Mouse (Mus musculus): ENCODE data around the gene Atp4a. TPM values are rescaled to one million over a fixed set of nuclear protein-coding genes. Genes with fewer than 3 reads are reported as not detected.

The Atp4a gene
- total RNA-seq, 1 experiment, result 1.4 TPM

- no peak overlapping the region for H3K4me3 ChIP-seq (ENCODE audit: insufficient read depth in 1 of 2, low read depth in 1 of 2, low read length in 2 of 2, poor library complexity in 1 of 2, severe bottlenecking in 1 of 2)
- no peak for DNase-seq (ENCODE audit: low read depth, low spot score)
- in situ Hi-C loops (cut with MboI; ENCODE audit: low sequenced_read_pairs in 2 of 2, unreplicated experiment in 2 of 2), result no loop called here
- TF ChIP-seq HCFC1 (IDR thresholded peaks at IDR 0.05; ENCODE audit: borderline replicate concordance, insufficient read depth, low read length) (no peak), ZNF384 (IDR thresholded peaks at IDR 0.05; ENCODE audit: low read depth, low read length) (no peak), CHD2 (IDR thresholded peaks at IDR 0.05; ENCODE audit: low read depth, low read length) (no peak), MAFK (IDR thresholded peaks at IDR 0.05; ENCODE audit: insufficient read depth, low read depth, low read length) (no peak)
- no peaks in the 10 kb centered on the region for H3K36me3 ChIP-seq (ENCODE audit: control insufficient read depth, insufficient read depth, low read length, poor library complexity, severe bottlenecking)
- H3K4me1 ChIP-seq (ENCODE audit: control insufficient read depth in 2 of 2, insufficient read depth in 2 of 2, low read length in 2 of 2, poor library complexity in 1 of 2), result peaks cover 2 to 12% of the 10 kb centered on the region in 2 experiments; a peak in 2 of 4 replicates
- no peaks in the 10 kb centered on the region for H3K9me3 ChIP-seq (ENCODE audit: control insufficient read depth, insufficient read depth, low read depth, low read length)
- H3K9ac ChIP-seq (ENCODE audit: insufficient read depth, low read depth, low read length, poor library complexity, severe bottlenecking), result no peak overlapping the region
- no peak overlapping the region for H3K27ac ChIP-seq (ENCODE audit: insufficient read depth, low read depth, low read length, poor library complexity, severe bottlenecking)
Measured at GRCm38 (mm10) chr7:30749824-30750606, 38.0 kb downstream of the Atp4a start.

DNA sequence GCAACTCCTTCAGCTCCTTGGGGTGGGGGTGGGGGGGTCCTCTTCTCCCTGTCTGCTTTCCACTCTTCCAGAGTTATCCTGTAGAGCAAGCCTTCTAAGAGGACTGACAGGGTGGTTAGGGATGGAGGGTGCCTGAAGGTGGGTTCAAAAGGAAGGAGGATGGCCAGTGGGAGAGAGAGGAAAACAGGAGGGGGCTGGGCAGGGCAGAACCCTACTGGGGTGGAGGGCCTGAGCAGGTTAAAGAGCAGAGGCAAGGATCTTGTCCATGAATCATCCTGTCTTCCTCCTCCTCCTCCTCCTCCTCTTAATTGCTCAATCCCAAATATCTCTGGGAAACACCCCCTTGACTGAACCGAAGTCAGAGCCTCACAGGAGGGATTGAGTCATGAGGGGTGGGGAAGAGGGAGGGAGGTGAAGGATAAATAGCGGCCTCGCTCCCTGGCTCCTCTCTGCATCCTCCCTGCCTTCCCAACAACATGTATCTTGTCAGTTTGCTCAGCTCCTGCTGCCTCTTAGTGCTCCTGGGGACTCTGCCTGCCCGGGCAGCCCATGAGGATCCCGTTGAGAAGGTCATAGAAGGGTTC, 39.2 kb downstream of the Atp4a start, which contains the start of gene Sbsn:
Gene Sbsn (plus strand): TSS at position 386 of the 584 bp plus-strand sequence.
- in situ Hi-C loops (cut with MboI; ENCODE audit: low sequenced_read_pairs in 2 of 2, unreplicated experiment in 2 of 2), result no loop called here
- TF ChIP-seq CHD2 (IDR thresholded peaks at IDR 0.05; ENCODE audit: low read depth, low read length) (no peak), ZNF384 (IDR thresholded peaks at IDR 0.05; ENCODE audit: low read depth, low read length) (no peak), MAFK (IDR thresholded peaks at IDR 0.05; ENCODE audit: insufficient read depth, low read depth, low read length) (no peak), ZC3H11A (IDR thresholded peaks at IDR 0.05; ENCODE audit: borderline replicate concordance, low read depth, low read length) (no peak), HCFC1 (IDR thresholded peaks at IDR 0.05; ENCODE audit: borderline replicate concordance, insufficient read depth, low read length) (no peak)
- no peak within 1 kb of the TSS for H3K9ac ChIP-seq (ENCODE audit: insufficient read depth, low read depth, low read length, poor library complexity, severe bottlenecking)
- no peak within 1 kb of the TSS for H3K27ac ChIP-seq (ENCODE audit: insufficient read depth, low read depth, low read length, poor library complexity, severe bottlenecking)
- H3K9me3 ChIP-seq (ENCODE audit: control insufficient read depth, insufficient read depth, low read depth, low read length), result no peaks in the 10 kb centered on the region
- peaks cover 2 to 12% of the 10 kb centered on the region in 2 experiments; a peak in 2 of 4 replicates for H3K4me1 ChIP-seq (ENCODE audit: control insufficient read depth in 2 of 2, insufficient read depth in 2 of 2, low read length in 2 of 2, poor library complexity in 1 of 2)
- no peaks in the 10 kb centered on the region for H3K36me3 ChIP-seq (ENCODE audit: control insufficient read depth, insufficient read depth, low read length, poor library complexity, severe bottlenecking)
- no peak within 1 kb of the TSS for H3K4me3 ChIP-seq (ENCODE audit: insufficient read depth in 1 of 2, low read depth in 1 of 2, low read length in 2 of 2, poor library complexity in 1 of 2, severe bottlenecking in 1 of 2)
- DNase-seq (ENCODE audit: low read depth, low spot score), result no peak

DNA sequence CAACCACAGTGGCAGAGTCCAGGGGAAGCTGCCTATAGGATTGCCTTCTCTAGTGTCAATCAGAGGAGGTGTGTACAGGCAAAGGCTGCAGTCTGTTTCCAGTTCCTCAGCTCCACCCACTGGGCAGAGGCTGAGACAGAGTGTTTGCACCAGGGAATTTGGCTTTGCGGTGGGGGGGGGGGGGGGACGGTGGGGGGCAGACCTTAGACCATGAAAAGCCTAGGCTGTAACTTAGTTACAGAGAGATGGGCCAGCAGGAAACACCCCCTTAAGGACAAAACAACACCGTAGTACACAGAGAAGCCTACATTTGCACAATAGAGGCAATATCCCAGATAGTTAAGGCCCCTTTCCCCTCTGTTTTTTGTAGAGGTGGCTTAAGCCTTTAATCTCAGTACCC, 45.0 kb downstream of the Atp4a start:
- TF ChIP-seq MAFK (IDR thresholded peaks at IDR 0.05; ENCODE audit: insufficient read depth, low read depth, low read length) (no peak), CHD2 (IDR thresholded peaks at IDR 0.05; ENCODE audit: low read depth, low read length) (no peak), ZC3H11A (IDR thresholded peaks at IDR 0.05; ENCODE audit: borderline replicate concordance, low read depth, low read length) (no peak), HCFC1 (IDR thresholded peaks at IDR 0.05; ENCODE audit: borderline replicate concordance, insufficient read depth, low read length) (no peak), ZNF384 (IDR thresholded peaks at IDR 0.05; ENCODE audit: low read depth, low read length) (no peak)
- Histone ChIP-seq H3K9me3 (ENCODE audit: control insufficient read depth, insufficient read depth, low read depth, low read length) (no peaks in the 10 kb centered on the region), H3K4me1 (ENCODE audit: control insufficient read depth in 2 of 2, insufficient read depth in 2 of 2, low read length in 2 of 2, poor library complexity in 1 of 2) (peaks cover 0 to 6% of the 10 kb centered on the region in 2 experiments; a peak in 1 of 4 replicates), H3K9ac (ENCODE audit: insufficient read depth, low read depth, low read length, poor library complexity, severe bottlenecking) (no peak overlapping the region), H3K4me3 (ENCODE audit: insufficient read depth in 1 of 2, low read depth in 1 of 2, low read length in 2 of 2, poor library complexity in 1 of 2, severe bottlenecking in 1 of 2) (no peak overlapping the region), H3K27ac (ENCODE audit: insufficient read depth, low read depth, low read length, poor library complexity, severe bottlenecking) (no peak overlapping the region), H3K36me3 (ENCODE audit: control insufficient read depth, insufficient read depth, low read length, poor library complexity, severe bottlenecking) (no peaks in the 10 kb centered on the region)
- in situ Hi-C loops (cut with MboI; ENCODE audit: low sequenced_read_pairs in 2 of 2, unreplicated experiment in 2 of 2), result no loop called here
- DNase-seq (ENCODE audit: low read depth, low spot score), result no peak

GRCm38 (mm10) chr7:30758853-30759252, 46.8 kb downstream of the Atp4a start:
- in situ Hi-C loops (cut with MboI; ENCODE audit: low sequenced_read_pairs in 2 of 2, unreplicated experiment in 2 of 2), result no loop called here
- peaks cover 0 to 7% of the 10 kb centered on the region in 2 experiments; a peak in 1 of 4 replicates for H3K4me1 ChIP-seq (ENCODE audit: control insufficient read depth in 2 of 2, insufficient read depth in 2 of 2, low read length in 2 of 2, poor library complexity in 1 of 2)
- no peak overlapping the region for H3K4me3 ChIP-seq (ENCODE audit: insufficient read depth in 1 of 2, low read depth in 1 of 2, low read length in 2 of 2, poor library complexity in 1 of 2, severe bottlenecking in 1 of 2)
- H3K27ac ChIP-seq (ENCODE audit: insufficient read depth, low read depth, low read length, poor library complexity, severe bottlenecking), result no peak overlapping the region
- H3K36me3 ChIP-seq (ENCODE audit: control insufficient read depth, insufficient read depth, low read length, poor library complexity, severe bottlenecking), result no peaks in the 10 kb centered on the region
- H3K9ac ChIP-seq (ENCODE audit: insufficient read depth, low read depth, low read length, poor library complexity, severe bottlenecking), result no peak overlapping the region
- no peak for DNase-seq (ENCODE audit: low read depth, low spot score)
- no peaks in the 10 kb centered on the region for H3K9me3 ChIP-seq (ENCODE audit: control insufficient read depth, insufficient read depth, low read depth, low read length)
- no peak for TF ChIP-seq CHD2 (IDR thresholded peaks at IDR 0.05; ENCODE audit: low read depth, low read length)
- TF ChIP-seq MAFK (IDR thresholded peaks at IDR 0.05; ENCODE audit: insufficient read depth, low read depth, low read length), result no peak
- no peak for TF ChIP-seq ZC3H11A (IDR thresholded peaks at IDR 0.05; ENCODE audit: borderline replicate concordance, low read depth, low read length)
- TF ChIP-seq HCFC1 (IDR thresholded peaks at IDR 0.05; ENCODE audit: borderline replicate concordance, insufficient read depth, low read length), result no peak
- TF ChIP-seq ZNF384 (IDR thresholded peaks at IDR 0.05; ENCODE audit: low read depth, low read length), result no peak

Measured in ES-E14 (cell line).